Mouse (Mus musculus) activated CD4-positive, CD25-positive, alpha-beta regulatory T cell, adult 4 months (primary cell): ENCODE data around the gene Igfbp4. TPM values are rescaled to one million over a fixed set of nuclear protein-coding genes. Genes with fewer than 3 reads are reported as not detected.
A peak's percentile ranks its signal among the peaks of the same experiment; 100 is the strongest.

ENCODE experiments used
- ATAC-seq: one replicate; pipeline ENCODE4 v1.8.0; 2017
- polyA plus RNA-seq, 2 experiments: library from polyadenylated mRNA; unstranded; fragments of 100-300 nt; shearing (Covaris generic); gene quantifications; one replicate each; pipeline ENCODE4 v1.2.1; 2017

Gene Igfbp4
- polyA plus RNA-seq, 2 experiments from 2014 or later, result 33.7 to 43.6 TPM

GRCm38 (mm10) chr11:99083516-99083915, 42.5 kb downstream of the Igfbp4 start:
- ATAC-seq, result no peak

- no peak for ATAC-seq
Measured at GRCm38 (mm10) chr11:99084366-99084765, 43.3 kb downstream of the Igfbp4 start.

- no peak for ATAC-seq
Measured at GRCm38 (mm10) chr11:99088486-99088885, 47.4 kb downstream of the Igfbp4 start.

GRCm38 (mm10) chr11:99089077-99089601, 48.1 kb downstream of the Igfbp4 start, which contains the start of gene Tns4:
Tns4 (minus strand) TSS chr11:99089306.
- no peak for ATAC-seq

GRCm38 (mm10) chr11:99090391-99090790, 49.3 kb downstream of the Igfbp4 start:
- no peak for ATAC-seq

GRCm38 (mm10) chr11:99091666-99092065, 50.6 kb downstream of the Igfbp4 start:
- ATAC-seq, result no peak

- ATAC-seq, result no peak
Measured at GRCm38 (mm10) chr11:99093740-99094139, 52.7 kb downstream of the Igfbp4 start.

- ATAC-seq, result no peak
Measured at GRCm38 (mm10) chr11:99094911-99095676, 54.0 kb downstream of the Igfbp4 start.

GRCm38 (mm10) chr11:99095759-99096158, 54.7 kb downstream of the Igfbp4 start:
- no peak for ATAC-seq

- ATAC-seq, result no peak
Measured at GRCm38 (mm10) chr11:99096417-99096816, 55.4 kb downstream of the Igfbp4 start.

- no peak for ATAC-seq
Measured at GRCm38 (mm10) chr11:99096996-99097774, 56.1 kb downstream of the Igfbp4 start.

GRCm38 (mm10) chr11:99098924-99099323, 57.9 kb downstream of the Igfbp4 start:
- ATAC-seq, result peak; percentile 46

GRCm38 (mm10) chr11:99099516-99099915, 58.5 kb downstream of the Igfbp4 start:
- no peak for ATAC-seq

GRCm38 (mm10) chr11:99100215-99100614, 59.2 kb downstream of the Igfbp4 start:
- ATAC-seq, result no peak

GRCm38 (mm10) chr11:99101693-99102092, 60.6 kb downstream of the Igfbp4 start:
- ATAC-seq, result no peak

- no peak for ATAC-seq
Measured at GRCm38 (mm10) chr11:99102575-99103270, 61.7 kb downstream of the Igfbp4 start.

Other genes starting within 250 kb of the Igfbp4 start
- gene Msl1, start 245.7 kb upstream of the Igfbp4 start, polyA plus RNA-seq, result 10 to 100 TPM; 19.9 to 22.0 TPM
- gene Casc3, start 236.3 kb upstream of the Igfbp4 start, polyA plus RNA-seq, result 10 to 100 TPM; 10.6 to 11.2 TPM
- under 1 TPM in 1 of 2 experiments, not detected in 1; 0.15 TPM for gene Rapgefl1, start 204.5 kb upstream of the Igfbp4 start, polyA plus RNA-seq
- 10 to 100 TPM; 10.9 to 12.3 TPM for gene Wipf2, start 177.6 kb upstream of the Igfbp4 start, polyA plus RNA-seq
- 10 to 100 TPM; 10.1 to 17.7 TPM for gene Cdc6, start 133.4 kb upstream of the Igfbp4 start, polyA plus RNA-seq
- gene Rara, start 113.4 kb upstream of the Igfbp4 start, polyA plus RNA-seq, result 10 to 100 TPM in 1 of 2 experiments, 1 to 10 TPM in 1; 9.0 to 13.7 TPM
- under 1 TPM in 1 of 2 experiments, not detected in 1; 0.41 TPM for gene Gjd3, start 58.2 kb upstream of the Igfbp4 start, polyA plus RNA-seq
- gene Top2a, start 17.1 kb upstream of the Igfbp4 start, polyA plus RNA-seq, result 100 to 1,000 TPM; 118 to 121 TPM
- gene Tns4, start 48.1 kb downstream of the Igfbp4 start, polyA plus RNA-seq, result not detected
- 100 to 1,000 TPM; 243 to 261 TPM for gene Ccr7, start 113.8 kb downstream of the Igfbp4 start, polyA plus RNA-seq
- gene Smarce1, start 189.8 kb downstream of the Igfbp4 start, polyA plus RNA-seq, result 100 to 1,000 TPM; 133 to 172 TPM
- gene Krt222, start 202.8 kb downstream of the Igfbp4 start, polyA plus RNA-seq, result 1 to 10 TPM; 1.4 to 1.7 TPM
- gene Krt24, start 244.0 kb downstream of the Igfbp4 start, polyA plus RNA-seq, result not detected